Mouse (Mus musculus) forebrain, embryonic 13.5 days (tissue): ENCODE data around the gene Myh9. TPM values are rescaled to one million over a fixed set of nuclear protein-coding genes. Genes with fewer than 3 reads are reported as not detected.

ENCODE experiments used
- ATAC-seq: fragments of 200-750 bp; cut with Nextera tagmentation; 2 replicates; pipeline ENCODE4 v1.8.0; 2017
- H3K27ac ChIP-seq: fragments of 300-500 bp; sonication (generic); 2 replicates; pipeline ENCODE4 v1.5.1; 2015; ENCODE audit warnings: inconsistent platforms, mild to moderate bottlenecking, moderate library complexity
- H3K27me3 ChIP-seq: fragments of 300-500 bp; sonication (generic); 2 replicates; pipeline ENCODE4 v1.6.1; 2015; ENCODE audit warnings: mild to moderate bottlenecking, inconsistent platforms
- H3K36me3 ChIP-seq: fragments of 300-500 bp; sonication (generic); 2 replicates; pipeline ENCODE4 v1.6.1; 2015; ENCODE audit warnings: mild to moderate bottlenecking, inconsistent platforms; ENCODE audit not compliant: poor library complexity, severe bottlenecking
- H3K4me1 ChIP-seq: fragments of 300-500 bp; sonication (generic); 2 replicates; pipeline ENCODE4 v1.6.1; 2015; ENCODE audit warnings: inconsistent platforms
- H3K4me2 ChIP-seq: fragments of 300-500 bp; sonication (generic); 2 replicates; pipeline ENCODE4 v1.6.1; 2015; ENCODE audit warnings: inconsistent platforms, mild to moderate bottlenecking, moderate library complexity
- H3K4me3 ChIP-seq: fragments of 300-500 bp; sonication (generic); 2 replicates; pipeline ENCODE4 v1.5.1; 2015; ENCODE audit warnings: mild to moderate bottlenecking, inconsistent platforms
- H3K9ac ChIP-seq: fragments of 300-500 bp; sonication (generic); 2 replicates; pipeline ENCODE4 v1.6.1; 2015; ENCODE audit warnings: mild to moderate bottlenecking, inconsistent platforms
- H3K9me3 ChIP-seq: fragments of 300-500 bp; sonication (generic); replicated peaks from 2 replicates; pipeline ENCODE4 v1.6.1; 2016; ENCODE audit warnings: inconsistent platforms
- WGBS: fragments of 180-500 bp; shearing (Covaris S2); methylation state at CpG from one replicate; pipeline ENCODE4 v1.1.7; 2015; 5-methylcytosine and 5-hydroxymethylcytosine counted together
- polyA plus RNA-seq: library from polyadenylated mRNA; unstranded; fragments of >200 nt; fragmentation: Nextera tagmentation; extraction: Ambion mirVana; gene quantifications from 2 replicates; pipeline ENCODE4 v1.2.1, GENCODE M21; 2015

Gene Myh9
- polyA plus RNA-seq, 1 experiment from 2014 or later: 13.4 TPM

DNA sequence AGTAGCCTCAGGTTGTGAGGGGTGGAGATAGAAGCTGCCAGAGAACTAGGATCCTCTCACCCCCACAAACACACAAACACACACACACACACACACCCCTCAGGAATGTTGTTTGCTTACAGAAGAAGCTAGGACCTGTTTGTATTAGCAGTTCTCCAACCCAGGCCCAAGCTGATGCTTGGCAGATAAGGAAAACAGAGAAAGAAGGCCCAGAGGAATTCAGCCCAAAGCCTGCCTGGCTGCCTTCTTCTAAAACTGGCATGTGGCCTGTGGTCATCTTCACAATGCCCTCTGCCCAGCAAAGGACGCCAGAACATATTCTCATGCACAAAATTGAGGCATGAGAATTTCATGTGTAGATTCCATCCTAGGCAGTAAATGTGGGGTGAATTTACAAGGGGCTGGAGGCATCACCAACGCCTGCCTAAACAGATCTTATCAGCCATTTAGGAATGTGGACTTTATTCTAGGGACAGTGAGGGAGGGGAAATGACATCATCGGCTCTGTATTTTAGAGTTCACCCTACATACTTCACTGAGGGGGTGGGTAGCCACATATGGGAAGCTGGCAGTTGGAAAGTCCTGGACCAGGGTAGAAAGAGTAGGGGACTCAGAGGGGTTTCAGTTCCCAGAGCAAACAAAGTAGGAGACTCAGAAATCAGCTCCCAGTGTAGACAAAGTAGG lies 21.4 kb downstream of the Myh9 start:
- Histone ChIP-seq H3K27ac (0 out of 2 replicates have a peak overlapping the region, but pooled peaks have one; percentile 27), H3K9ac (no peak overlapping the region), H3K4me2 (no peak overlapping the region), H3K4me3 (no peak overlapping the region), H3K4me1 (peaks cover 46% of the 10 kb centered on the region), H3K36me3 (no peaks in the 10 kb centered on the region), H3K27me3 (no peaks in the 10 kb centered on the region), H3K9me3 (no peaks in the 10 kb centered on the region)
- WGBS: 79% methylated on average over 3 of the region's 3 CpGs
- no peak for ATAC-seq

DNA sequence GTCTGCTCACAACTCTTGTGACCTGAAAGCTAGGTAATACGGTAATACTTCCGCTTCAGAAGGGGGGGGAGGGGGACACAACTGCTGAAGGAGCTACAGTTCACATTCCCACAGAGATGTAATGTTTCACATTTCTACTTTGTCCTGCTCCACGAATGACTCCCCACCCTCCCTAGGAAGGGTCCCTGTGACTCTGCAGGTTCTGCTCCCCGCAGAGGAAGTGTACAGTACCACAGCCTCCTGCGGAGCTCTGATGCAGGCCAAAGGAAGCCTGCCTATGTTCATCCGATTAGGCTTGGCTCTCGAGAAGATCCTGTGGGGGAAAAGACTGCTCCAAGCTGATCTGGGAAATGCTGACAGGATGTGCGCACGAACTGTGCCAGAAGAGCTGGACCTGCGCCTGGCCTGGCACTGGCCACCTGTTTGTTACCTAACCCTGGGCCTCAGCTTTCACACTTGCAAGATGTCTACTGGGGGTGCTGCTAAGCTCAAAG lies 22.0 kb downstream of the Myh9 start:
- no peak for ATAC-seq
- peaks cover 46% of the 10 kb centered on the region for H3K4me1 ChIP-seq
- H3K27ac ChIP-seq: no peak overlapping the region
- no peaks in the 10 kb centered on the region for H3K27me3 ChIP-seq
- H3K9ac ChIP-seq: no peak overlapping the region
- no peaks in the 10 kb centered on the region for H3K36me3 ChIP-seq
- 81% methylated on average over 10 of the region's 10 CpGs for WGBS
- H3K4me3 ChIP-seq: no peak overlapping the region
- no peak overlapping the region for H3K4me2 ChIP-seq
- H3K9me3 ChIP-seq: no peaks in the 10 kb centered on the region

DNA sequence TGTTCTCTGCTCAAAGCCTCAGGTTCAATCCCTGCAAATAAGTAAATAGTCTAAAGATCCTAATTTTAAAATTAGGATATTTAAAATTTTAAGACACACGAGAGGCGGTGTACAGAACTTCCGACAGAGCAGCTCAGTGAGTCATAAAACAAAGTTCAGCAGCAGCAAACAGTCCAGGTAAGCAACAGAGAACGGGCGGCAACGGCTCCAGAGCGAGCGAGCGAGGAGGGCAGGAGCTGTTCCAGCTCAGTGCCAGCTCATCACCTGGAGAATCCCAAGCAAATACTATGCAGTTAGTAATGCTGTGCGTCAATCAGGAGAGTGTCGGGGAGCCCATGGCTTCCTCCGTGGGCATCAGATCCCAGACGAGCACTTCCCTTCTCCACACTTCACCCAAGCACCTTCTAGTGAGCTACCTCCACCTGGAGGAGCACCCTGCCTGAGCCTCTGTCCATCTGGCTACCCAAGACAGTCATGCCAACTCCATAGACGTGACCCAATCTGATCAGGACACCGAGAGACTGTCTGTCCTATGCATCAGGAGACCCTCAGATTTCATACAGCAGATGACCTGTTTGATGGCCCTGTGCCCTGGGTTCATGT lies 23.3 kb downstream of the Myh9 start:
- no peak overlapping the region for H3K4me2 ChIP-seq
- H3K36me3 ChIP-seq: no peaks in the 10 kb centered on the region
- H3K4me1 ChIP-seq: peaks cover 52% of the 10 kb centered on the region
- no peak overlapping the region for H3K27ac ChIP-seq
- H3K27me3 ChIP-seq: no peaks in the 10 kb centered on the region
- H3K9me3 ChIP-seq: no peaks in the 10 kb centered on the region
- H3K9ac ChIP-seq: no peak overlapping the region
- H3K4me3 ChIP-seq: no peak overlapping the region
- WGBS: 90% methylated on average over 15 of the region's 15 CpGs
- ATAC-seq: no peak

DNA sequence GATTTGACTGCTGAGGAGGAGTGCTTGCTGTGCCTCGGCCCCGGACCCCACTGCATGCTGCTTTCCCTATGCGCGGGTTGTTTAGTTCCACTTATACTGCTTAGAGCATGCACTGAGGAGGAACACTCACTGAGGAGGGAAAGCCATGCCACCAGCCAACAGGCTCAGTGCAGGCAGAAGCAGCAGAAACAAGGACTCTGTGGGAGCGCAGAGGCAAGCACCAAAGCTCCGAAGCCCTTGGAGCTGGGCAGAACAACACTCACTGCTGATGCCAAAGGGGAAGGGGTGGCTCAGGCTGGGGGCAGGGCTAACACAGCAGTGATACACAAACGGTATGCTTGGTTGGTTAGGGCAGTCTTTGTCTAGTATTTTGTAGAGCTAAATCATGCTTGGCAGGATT lies 24.6 kb downstream of the Myh9 start:
- no peaks in the 10 kb centered on the region for H3K9me3 ChIP-seq
- ATAC-seq: no peak
- H3K9ac ChIP-seq: 0 out of 2 replicates have a peak overlapping the region, but pooled peaks have one; percentile 37

DNA sequence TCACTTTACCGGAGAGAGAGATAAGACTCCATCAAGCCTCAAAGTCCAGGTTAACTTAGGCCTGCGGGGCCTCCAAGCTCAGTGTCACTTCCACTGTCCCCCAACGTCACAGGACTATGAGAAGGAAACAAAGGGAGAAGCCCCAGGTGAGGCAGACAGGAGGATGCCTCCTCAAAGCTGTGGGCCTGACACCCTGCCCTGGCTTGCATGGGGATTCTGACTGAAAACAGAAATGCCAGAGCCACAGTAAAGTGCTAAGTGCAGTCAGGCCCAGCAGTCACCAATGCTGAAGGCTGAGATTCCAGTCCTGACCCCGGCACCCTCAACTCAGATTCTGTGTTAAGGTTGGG lies 25.4 kb downstream of the Myh9 start:
- H3K36me3 ChIP-seq: peaks cover 15% of the 10 kb centered on the region
- no peak overlapping the region for H3K9ac ChIP-seq
- no peaks in the 10 kb centered on the region for H3K9me3 ChIP-seq
- H3K4me2 ChIP-seq: no peak overlapping the region
- no peak overlapping the region for H3K27ac ChIP-seq
- WGBS: 81% methylated on average over 4 of the region's 4 CpGs
- H3K4me3 ChIP-seq: no peak overlapping the region
- peaks cover 39% of the 10 kb centered on the region for H3K4me1 ChIP-seq
- no peaks in the 10 kb centered on the region for H3K27me3 ChIP-seq
- no peak for ATAC-seq

More for the DNA sequence above, 24.6 kb downstream of the Myh9 start:
- Histone ChIP-seq H3K27me3 (no peaks in the 10 kb centered on the region), H3K4me3 (no peak overlapping the region), H3K4me1 (peaks cover 46% of the 10 kb centered on the region), H3K36me3 (peaks cover 7% of the 10 kb centered on the region), H3K27ac (0 out of 2 replicates have a peak overlapping the region, but pooled peaks have one; percentile 3), H3K4me2 (no peak overlapping the region)
- 62% methylated on average over 7 of the region's 7 CpGs for WGBS

DNA sequence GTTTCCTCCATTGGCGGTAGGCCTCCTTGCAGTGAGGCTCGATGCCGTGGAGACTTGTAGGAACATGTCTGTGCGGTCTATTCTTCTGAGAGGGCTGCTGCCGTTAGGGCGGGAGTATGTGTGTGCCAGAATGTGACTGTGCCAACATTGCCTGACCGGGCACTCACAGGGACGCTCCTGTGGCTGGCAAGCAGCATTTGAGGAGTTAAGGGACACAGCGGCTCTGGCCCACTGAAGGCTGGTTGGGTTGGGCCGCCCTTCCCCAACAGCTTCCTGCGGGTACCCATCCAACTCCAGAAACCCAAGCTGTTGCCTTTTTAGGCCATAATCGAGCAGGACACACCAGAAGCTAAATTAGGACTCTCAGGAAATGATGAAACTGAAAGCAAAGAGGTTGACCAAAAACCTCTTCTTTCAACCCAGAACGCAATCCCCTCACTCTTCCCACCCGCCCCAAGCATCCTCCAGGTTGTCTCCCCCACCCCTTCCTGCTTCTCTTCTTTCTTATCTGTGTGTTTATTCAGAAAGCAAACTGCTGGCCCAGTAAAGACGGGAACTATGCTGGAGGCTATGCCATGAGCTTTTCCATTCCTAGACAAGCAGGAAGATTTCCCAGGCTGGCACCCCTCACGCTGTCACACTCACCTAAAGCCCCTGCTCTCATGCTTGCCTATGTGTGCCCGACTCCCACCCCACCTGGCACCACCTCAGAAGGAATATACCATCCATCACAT lies 25.9 kb downstream of the Myh9 start:
- Histone ChIP-seq H3K4me1 (peaks cover 34% of the 10 kb centered on the region), H3K27me3 (no peaks in the 10 kb centered on the region), H3K36me3 (peaks cover 20% of the 10 kb centered on the region), H3K4me3 (no peak overlapping the region), H3K9ac (no peak overlapping the region), H3K27ac (no peak overlapping the region), H3K4me2 (no peak overlapping the region), H3K9me3 (no peaks in the 10 kb centered on the region)
- 81% methylated on average over 17 of the region's 17 CpGs for WGBS
- no peak for ATAC-seq

DNA sequence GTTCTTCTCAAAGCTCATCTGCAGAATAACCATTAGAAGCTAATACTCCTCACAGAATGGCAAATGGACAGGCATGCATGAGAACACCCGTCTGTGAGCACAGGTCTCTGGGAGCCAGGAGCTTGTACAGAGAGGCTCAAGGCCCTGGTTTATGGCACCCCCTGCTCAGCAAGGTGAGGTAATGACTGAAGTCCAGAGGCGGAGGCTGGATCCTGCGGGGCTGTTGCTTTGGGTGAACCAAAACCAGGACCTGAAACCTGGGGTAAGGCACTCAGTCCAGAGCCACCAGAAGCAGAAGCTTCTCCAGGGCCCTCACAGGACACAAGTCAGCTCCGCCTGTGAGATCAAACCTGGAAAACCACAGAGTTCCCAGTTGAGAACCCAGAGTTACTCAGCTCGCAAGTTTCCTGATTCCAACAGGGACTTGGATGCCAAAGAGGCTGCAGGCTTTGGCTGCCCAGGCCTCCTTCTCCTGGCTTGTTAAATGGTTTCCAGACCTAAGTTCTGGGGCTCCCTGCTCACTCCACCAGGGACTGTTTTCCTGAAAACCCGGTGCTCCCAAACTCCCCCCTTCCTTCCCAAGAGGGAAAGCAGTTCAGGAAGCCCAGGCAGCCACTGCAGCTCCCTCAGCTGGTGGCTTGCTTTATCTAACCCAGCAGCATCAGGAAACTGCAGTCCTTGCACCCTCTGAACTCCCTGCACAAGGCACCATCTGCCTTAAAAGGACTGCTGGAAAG lies 28.2 kb downstream of the Myh9 start:
- H3K9me3 ChIP-seq: no peaks in the 10 kb centered on the region
- H3K36me3 ChIP-seq: peaks cover 23% of the 10 kb centered on the region
- H3K9ac ChIP-seq: no peak overlapping the region
- peaks cover 32% of the 10 kb centered on the region for H3K4me1 ChIP-seq
- H3K4me2 ChIP-seq: no peak overlapping the region
- WGBS: 80% methylated on average over 6 of the region's 6 CpGs
- H3K27me3 ChIP-seq: no peaks in the 10 kb centered on the region
- H3K4me3 ChIP-seq: no peak overlapping the region
- ATAC-seq: no peak
- H3K27ac ChIP-seq: no peak overlapping the region

DNA sequence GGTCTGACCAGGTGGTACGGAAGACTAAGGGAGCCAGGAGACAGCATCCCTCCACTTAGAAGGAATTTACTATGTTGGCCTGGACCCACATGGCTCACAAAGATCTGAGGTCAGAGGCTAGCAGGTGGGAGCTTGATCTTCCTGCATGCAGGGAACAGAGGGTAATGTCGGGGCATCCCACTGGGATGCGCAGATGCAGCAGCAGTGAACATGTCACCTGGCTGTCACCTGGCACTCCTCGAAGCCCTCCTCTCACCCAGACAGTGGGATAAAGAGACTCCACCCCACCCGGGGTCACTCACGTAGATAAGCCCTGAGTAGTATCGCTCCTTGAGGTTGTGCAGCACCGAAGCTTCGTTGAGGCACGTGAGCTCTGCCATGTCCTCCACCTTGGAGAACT lies 29.4 kb downstream of the Myh9 start:
- ATAC-seq: no peak
- WGBS: 95% methylated on average over 10 of the region's 10 CpGs

DNA sequence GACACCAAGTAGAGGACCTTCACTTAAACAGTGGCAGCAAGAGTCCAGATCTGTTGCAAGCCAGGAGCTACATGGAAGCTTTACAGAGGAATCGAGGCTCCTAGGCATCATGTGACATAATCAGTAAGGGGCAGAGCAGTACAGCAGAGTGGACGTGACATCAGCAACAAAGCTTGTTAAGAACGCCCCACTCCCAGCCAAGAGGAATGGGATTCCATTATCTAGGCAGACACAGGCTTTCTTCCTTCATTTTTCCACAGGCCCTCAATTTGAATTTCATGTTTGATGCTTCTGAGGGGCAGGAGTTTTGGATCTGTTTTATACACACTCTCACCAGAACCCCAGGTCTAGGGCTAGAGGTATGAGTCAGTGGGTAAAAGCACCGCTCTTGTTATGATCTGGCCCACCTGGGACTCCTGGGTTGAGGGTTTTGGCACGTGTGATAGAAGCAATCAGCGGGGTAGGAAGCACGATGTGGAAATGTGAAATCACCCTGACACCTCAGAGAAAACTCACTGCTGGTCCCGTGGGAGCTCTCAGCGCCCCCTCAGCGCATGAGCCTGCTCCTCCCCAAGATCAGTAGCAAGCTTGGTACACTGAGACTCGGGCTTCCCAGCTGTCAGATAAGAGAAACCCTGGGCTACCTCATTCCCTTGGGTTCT lies 30.7 kb downstream of the Myh9 start:
- WGBS: 74% methylated on average over 11 of the region's 11 CpGs
- H3K4me2 ChIP-seq: no peak overlapping the region
- peaks cover 23% of the 10 kb centered on the region for H3K4me1 ChIP-seq
- H3K36me3 ChIP-seq: peaks cover 43% of the 10 kb centered on the region
- no peak for ATAC-seq
- H3K4me3 ChIP-seq: no peak overlapping the region
- no peak overlapping the region for H3K9ac ChIP-seq
- peak overlapping the region; percentile 54 for H3K27ac ChIP-seq
- H3K9me3 ChIP-seq: no peaks in the 10 kb centered on the region
- no peaks in the 10 kb centered on the region for H3K27me3 ChIP-seq

More for the DNA sequence above, 29.4 kb downstream of the Myh9 start:
- H3K4me1 ChIP-seq: peaks cover 28% of the 10 kb centered on the region
- no peak overlapping the region for H3K4me2 ChIP-seq
- no peak overlapping the region for H3K27ac ChIP-seq
- no peak overlapping the region for H3K4me3 ChIP-seq
- H3K27me3 ChIP-seq: no peaks in the 10 kb centered on the region
- H3K9ac ChIP-seq: no peak overlapping the region
- peaks cover 30% of the 10 kb centered on the region for H3K36me3 ChIP-seq
- H3K9me3 ChIP-seq: no peaks in the 10 kb centered on the region

DNA sequence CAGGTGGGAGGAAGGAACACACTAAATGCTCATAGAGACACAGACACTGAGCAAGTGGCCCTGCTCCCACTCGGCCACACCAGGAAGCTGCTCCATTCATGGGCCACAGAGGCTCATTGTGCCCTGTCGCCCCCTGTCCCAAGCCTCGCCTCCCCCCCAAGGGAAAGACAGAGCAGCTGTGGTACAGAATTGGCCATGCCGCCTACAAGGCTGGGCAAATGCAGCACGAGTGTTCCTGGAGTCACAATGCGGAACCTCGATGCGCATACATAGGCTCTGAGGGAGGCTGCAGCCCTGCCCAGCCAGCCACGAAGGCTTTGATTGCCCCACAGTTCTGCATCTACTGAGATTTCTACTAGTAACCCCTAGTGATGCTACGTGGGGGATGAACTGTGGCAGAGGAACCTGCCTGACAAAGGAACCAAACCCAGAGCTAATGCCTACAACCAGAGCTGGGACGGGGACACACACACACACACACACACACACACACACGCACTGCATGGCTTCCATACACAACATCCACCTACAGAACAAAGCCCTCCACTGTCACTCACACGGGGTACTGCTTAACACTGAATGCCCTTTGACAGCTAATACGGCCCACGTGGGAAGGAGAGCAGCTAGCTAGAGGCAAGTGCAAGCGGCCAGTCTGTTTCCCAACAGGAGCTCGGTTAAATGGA lies 31.4 kb downstream of the Myh9 start:
- H3K4me1 ChIP-seq: peaks cover 18% of the 10 kb centered on the region
- peak overlapping the region; percentile 54 for H3K27ac ChIP-seq
- no peaks in the 10 kb centered on the region for H3K27me3 ChIP-seq
- no peaks in the 10 kb centered on the region for H3K9me3 ChIP-seq
- no peak overlapping the region for H3K9ac ChIP-seq
- 64% methylated on average over 17 of the region's 17 CpGs for WGBS
- H3K36me3 ChIP-seq: peaks cover 50% of the 10 kb centered on the region
- H3K4me2 ChIP-seq: no peak overlapping the region
- ATAC-seq: no peak
- H3K4me3 ChIP-seq: no peak overlapping the region

DNA sequence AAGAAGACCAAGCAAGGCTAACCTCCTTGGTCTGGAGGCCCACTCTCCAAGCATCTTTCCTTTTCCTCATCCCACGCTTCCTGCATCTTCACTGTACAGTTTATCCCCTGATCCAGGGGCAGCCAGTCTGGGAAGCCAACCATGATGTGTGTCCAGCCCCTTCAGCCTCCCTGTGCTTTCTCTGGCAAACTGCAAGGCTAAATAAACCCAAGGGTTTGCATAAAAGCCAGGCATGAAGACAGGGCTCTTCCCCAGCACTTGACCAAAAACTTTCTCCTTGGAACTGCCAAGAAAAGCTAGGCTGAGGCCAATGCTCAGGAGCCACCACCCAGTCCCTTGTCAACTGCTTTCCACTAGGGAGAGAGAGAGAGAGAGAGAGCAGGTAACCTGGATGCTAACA lies 32.5 kb downstream of the Myh9 start:
- WGBS: 86% methylated on average over 1 of the region's 1 CpGs
- no peak overlapping the region for H3K4me2 ChIP-seq
- H3K9me3 ChIP-seq: no peaks in the 10 kb centered on the region
- peaks cover 50% of the 10 kb centered on the region for H3K36me3 ChIP-seq
- no peaks in the 10 kb centered on the region for H3K27me3 ChIP-seq
- ATAC-seq: no peak
- H3K27ac ChIP-seq: no peak overlapping the region
- no peak overlapping the region for H3K4me3 ChIP-seq
- H3K4me1 ChIP-seq: peaks cover 15% of the 10 kb centered on the region
- no peak overlapping the region for H3K9ac ChIP-seq
